8 mouse cellular contexts compared by ENCODE assay signal in the genomic region with DNA sequence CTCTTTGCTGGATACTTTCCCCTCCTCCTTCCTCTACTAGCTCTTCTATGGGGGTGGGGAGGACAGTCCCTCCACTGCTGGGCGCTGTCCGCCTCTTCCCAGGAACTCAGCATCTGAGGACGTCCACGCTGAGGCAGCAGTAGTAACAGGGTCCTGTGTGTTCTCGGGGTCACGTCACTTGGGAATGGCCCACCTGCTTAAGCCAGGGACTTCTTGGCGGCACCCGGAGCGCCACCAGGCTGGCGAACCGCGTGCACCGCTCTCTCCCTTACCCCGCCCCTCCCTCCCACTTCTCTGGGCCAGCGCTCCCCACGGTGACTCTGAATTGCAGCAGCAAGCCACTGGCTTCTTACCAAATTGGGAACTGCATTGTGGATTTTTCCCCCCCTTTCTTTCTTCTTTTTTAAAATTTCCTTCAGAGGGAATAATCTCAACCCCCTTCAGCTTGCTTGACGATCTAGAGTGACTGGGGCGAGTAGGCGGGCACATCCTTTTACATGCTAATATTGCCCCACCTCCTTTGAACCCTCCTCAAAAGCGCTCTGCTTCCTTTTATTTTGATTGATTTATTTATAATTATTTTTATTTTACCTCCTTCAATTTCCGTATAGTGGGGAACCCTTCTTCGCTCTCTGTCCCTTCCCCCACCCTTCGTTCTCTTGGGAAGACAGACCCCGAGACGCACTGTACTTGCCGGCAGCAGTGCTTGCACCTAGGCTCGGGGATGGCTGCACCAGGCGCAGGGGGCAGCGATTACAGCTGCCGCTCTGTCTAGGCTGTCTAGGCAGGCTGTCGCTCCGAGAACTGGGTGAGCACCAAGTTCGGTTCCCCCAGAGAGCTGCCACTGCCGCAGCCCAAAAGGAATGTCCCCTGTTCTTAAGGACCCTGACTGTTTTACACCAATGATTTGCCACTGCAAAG.
DNase-seq lines count a peak whose midpoint lies in the region; ATAC-seq and TF ChIP-seq lines count a peak whose summit lies in the region.

No protein-coding gene starts in this region.

- intact Hi-C loops in left cerebral cortex, adult 2 months (cut with DNase I), result loop anchor here (2.0 to 5.0 kb wide), 2 partner anchors 110 to 169 kb away; no protein-coding TSS in a partner anchor

- no peaks in the 10 kb centered on the region for H3K36me3 ChIP-seq in kidney, embryonic 14.5 days (ENCODE audit: control insufficient read depth, insufficient read depth, low read length)
- H3K36me3 ChIP-seq in midbrain, postnatal 0 days (ENCODE audit: insufficient read depth, low read length), result no peaks in the 10 kb centered on the region

- peak overlapping the region; percentile 8; the same call in 1 of the 2 replicates for H3K9ac ChIP-seq in kidney, embryonic 14.5 days (ENCODE audit: low read depth, low read length)
- H3K9ac ChIP-seq in midbrain, postnatal 0 days (replicated peaks; ENCODE audit: low read length, poor library complexity, severe bottlenecking), result peak overlapping the region; percentile 57

- H3K9me3 ChIP-seq in kidney, embryonic 14.5 days (ENCODE audit: control insufficient read depth, low read length), result no peaks in the 10 kb centered on the region
- H3K9me3 ChIP-seq in midbrain, postnatal 0 days (ENCODE audit: low read length), result no peaks in the 10 kb centered on the region

- DNase-seq in kidney, adult 8-10 months, result no peak
- peak; percentile 70 to 71 for DNase-seq in cerebellum, postnatal 25 days
- DNase-seq in frontal cortex, postnatal 36 days (ENCODE audit: low spot score in 2 of 2), result peak; percentile 60 to 61
- peak; percentile 42 to 44 for DNase-seq in left cerebral cortex, adult 2 months (ENCODE audit: extremely low spot score in 1 of 2, low spot score in 2 of 2)
- DNase-seq in midbrain, postnatal 0 days (ENCODE audit: low spot score), result peak; percentile 66
- DNase-seq in gastrocnemius, postnatal 4 days (ENCODE audit: low spot score in 2 of 2), result no peak
- no peak for DNase-seq in c-Kit-positive CD71-positive TER-119-positive erythroid progenitor cells, embryonic 14.5 days (ENCODE audit: low spot score)

- H3K4me2 ChIP-seq in kidney, embryonic 14.5 days (replicated peaks; ENCODE audit: low read depth, low read length), result peak overlapping the region; percentile 79
- peak overlapping the region; percentile 76 for H3K4me2 ChIP-seq in midbrain, postnatal 0 days (ENCODE audit: low read depth, low read length, poor library complexity, severe bottlenecking)

- peak overlapping the region; percentile 41 for H3K4me3 ChIP-seq in kidney, embryonic 14.5 days (ENCODE audit: low read length)
- peak overlapping the region; percentile 65 for H3K4me3 ChIP-seq in left cerebral cortex, adult 2 months
- H3K4me3 ChIP-seq in midbrain, postnatal 0 days (ENCODE audit: low read depth, low read length), result peak overlapping the region; percentile 60

- H3K4me1 ChIP-seq in kidney, embryonic 14.5 days (ENCODE audit: control insufficient read depth, insufficient read depth, low read length), result 0 out of 2 replicates have a peak, but pooled peaks cover 4% of the 10 kb centered on the region
- peaks cover 4% of the 10 kb centered on the region; the same call in 1 of the 2 replicates for H3K4me1 ChIP-seq in midbrain, postnatal 0 days (ENCODE audit: insufficient read depth, low read length)

- no peaks in the 10 kb centered on the region for H3K27me3 ChIP-seq in kidney, embryonic 14.5 days (ENCODE audit: control insufficient read depth, insufficient read depth, low read length)
- no peaks in the 10 kb centered on the region for H3K27me3 ChIP-seq in midbrain, postnatal 0 days (ENCODE audit: insufficient read depth, low read length)

- TF ChIP-seq CTCF in left cerebral cortex, adult 2 months (IDR thresholded peaks at IDR 0.05), result no peak; the same call in none of the 2 replicates
- peak; percentile 46 for TF ChIP-seq CTCF in midbrain, postnatal 0 days (IDR thresholded peaks at IDR 0.05)

- peak; percentile 91 for ATAC-seq in kidney, embryonic 14.5 days (ENCODE audit: low FRiP score, low TSS enrichment)
- ATAC-seq in midbrain, postnatal 0 days (ENCODE audit: low FRiP score), result peak; percentile 89

- WGBS in kidney, embryonic 14.5 days, result under 1% methylated on average over 34 of the region's 34 CpGs
- under 1% methylated on average over 34 of the region's 34 CpGs for WGBS in midbrain, postnatal 0 days

- H3K27ac ChIP-seq in kidney, embryonic 14.5 days (ENCODE audit: low read depth, low read length), result no peak overlapping the region
- H3K27ac ChIP-seq in left cerebral cortex, adult 2 months, result peak overlapping the region; percentile 91
- H3K27ac ChIP-seq in midbrain, postnatal 0 days (ENCODE audit: low read depth, low read length), result peak overlapping the region; percentile 55

Comparison
In these comparisons a context has a peak if more than half of its experiments do, and no peak if none do; other contexts are left out.
1. DNase-seq: peak in cerebellum, postnatal 25 days (2 of 2), frontal cortex, postnatal 36 days (2 of 2), left cerebral cortex, adult 2 months (2 of 2) and midbrain, postnatal 0 days (single experiment); none in kidney, adult 8-10 months (0 of 2), gastrocnemius, postnatal 4 days (0 of 2) and c-Kit-positive CD71-positive TER-119-positive erythroid progenitor cells, embryonic 14.5 days (single experiment).
2. Peak in every context shown above with its lines, with median percentiles within 50 percentile points of each other: H3K4me3 ChIP-seq.